Mouse (Mus musculus): ENCODE results near the gene Sord.

The Sord gene

DNA sequence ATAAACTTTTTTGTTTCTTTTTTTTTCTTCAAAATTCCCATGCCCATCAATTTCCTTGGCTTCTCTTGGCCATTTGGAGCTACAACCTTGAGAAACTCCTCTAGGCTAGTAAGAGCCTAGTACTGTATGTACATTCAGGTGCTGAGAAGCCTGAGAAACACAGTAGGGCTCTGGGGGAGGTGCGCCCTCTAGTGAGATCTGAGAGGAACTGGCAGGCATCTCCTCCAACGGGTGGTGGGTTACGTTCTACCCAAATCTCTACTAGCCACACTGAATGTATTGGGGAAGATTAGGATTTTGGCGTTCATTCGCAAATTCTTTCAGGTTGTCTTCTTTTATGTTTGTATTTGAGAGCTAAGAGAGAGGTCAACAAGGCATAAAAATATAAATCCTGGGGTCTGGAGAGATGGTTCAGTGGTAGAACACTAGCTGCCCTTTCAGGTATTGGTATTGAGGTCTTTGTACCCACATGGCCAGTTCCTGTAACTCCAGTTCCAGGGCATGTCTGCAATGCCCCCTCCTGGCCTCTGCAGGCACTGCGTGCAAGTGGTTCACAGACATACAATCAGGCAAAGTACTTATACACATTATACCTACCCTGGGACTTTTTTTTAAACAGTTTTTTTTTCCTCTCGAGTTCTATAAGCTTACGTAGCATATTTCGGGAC lies 68.2 kb downstream of the Sord start:
- DNase-seq (ENCODE audit: low read depth, low spot score) = peak; percentile 56

DNA sequence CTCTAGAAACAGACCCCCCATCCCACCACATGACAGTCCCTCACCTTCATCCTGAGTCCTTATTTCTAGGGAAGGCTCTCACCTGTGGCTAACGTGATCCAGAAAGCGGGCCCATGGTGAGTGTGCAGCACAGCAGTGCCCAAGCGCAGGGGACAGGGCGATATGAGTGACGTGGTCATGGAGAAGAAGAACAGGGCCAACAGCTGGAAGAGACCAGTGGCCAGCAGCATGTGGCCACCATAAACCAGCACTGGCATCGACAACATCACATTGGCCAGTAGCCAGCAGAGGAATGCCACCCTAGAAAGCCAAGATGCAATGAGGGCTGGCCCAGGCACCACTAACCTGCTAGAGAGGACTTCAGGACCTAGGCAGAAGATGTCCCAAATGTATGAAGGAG lies 70.0 kb downstream of the Sord start:
- no peak for DNase-seq (ENCODE audit: low read depth, low spot score)

DNA sequence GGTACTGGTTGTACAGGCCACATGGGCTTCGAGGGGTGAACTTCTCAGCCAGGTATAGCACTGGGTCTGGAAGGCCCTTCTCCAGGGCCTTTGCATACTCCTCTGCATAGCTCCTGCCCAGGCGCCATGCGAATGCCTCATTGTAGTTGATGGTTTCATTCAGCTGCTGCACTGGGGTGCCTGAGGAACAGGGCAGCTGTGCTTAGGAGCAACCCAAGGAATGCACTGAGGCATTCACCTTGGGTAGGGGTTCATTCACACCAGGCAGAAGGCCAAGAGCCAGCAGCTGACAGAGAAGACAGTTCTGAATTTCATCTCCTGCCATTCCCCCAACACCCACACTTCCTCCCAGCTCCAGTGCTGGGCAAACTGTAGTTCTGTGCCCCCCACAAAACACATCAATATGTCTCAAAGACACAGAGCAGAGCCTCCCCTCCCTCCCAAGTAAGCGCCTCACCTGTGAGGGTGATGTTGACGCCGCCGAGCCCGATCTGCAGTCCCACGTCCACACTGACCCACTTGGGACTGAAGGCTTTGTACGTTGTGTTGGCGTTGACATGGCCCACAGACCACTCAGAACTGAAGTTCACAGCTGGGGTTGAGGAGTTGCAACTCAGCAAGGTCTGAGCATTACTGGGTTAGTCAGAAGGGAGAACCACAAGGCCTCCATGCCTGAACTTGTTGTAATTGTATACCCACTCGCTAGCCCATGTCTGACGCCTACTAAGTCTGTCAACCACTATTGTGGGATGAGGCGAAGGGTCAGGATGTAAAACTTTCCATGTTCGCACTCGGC lies 70.7 kb downstream of the Sord start:
- DNase-seq (ENCODE audit: low read depth, low spot score) = no peak

DNA sequence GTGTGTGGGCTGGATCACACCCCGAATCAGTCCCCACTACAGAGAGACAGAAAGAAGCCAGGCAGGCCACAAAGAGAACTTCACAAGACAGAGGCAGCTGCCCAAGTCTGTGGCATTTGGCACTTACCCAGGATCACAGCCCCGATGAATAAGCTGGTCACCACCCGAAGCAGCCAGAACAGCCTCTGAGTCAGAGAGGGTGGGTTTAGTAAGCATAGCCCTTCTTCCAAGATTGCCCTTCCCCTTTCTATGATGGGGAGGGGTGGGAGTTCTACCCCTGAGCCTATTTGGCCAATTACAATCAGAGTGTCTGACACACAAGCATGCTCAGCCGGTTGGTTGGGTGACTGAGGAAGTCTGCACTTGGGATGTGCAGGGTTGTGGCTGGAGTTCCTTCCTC lies 71.6 kb downstream of the Sord start:
- DNase-seq (ENCODE audit: low read depth, low spot score) = no peak

DNA sequence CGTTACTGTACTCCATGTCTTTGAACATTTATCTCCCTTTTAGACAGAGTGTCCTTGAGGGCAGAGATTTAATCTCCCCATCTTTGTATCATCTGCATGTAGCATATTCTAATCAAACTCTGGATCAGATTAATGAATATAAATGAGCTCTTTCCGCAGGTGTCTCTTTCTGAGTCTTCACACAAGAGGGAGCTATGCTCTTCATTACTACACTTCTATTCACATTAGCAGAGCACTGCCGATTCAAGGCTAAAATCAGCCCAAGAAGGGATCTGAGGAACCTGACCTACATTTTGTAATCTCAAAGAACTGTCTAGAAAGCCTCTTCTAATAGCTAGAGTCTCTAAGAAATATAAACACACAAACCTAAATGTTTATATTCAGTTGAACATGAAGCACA lies 75.1 kb downstream of the Sord start:
- DNase-seq (ENCODE audit: low read depth, low spot score) = no peak

DNA sequence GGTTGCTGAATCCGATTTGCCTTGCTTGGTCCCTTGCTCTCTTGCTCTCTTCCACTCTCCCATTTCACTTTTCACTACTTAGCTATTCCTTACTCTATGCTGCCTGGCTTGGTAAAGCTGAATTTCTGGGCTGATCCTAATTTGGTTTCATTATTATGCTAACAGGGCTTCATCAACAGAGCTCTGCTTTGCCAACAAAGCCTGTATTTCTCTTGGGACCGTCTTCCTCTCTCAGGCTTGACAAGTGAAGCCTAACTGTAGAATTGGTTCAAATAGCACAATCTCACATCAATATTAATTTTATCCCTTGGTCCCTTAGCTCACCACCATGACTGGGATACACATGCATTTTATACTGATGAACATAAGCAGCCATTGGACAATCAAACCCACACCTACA lies 77.0 kb downstream of the Sord start:
- no peak for DNase-seq (ENCODE audit: low read depth, low spot score)

DNA sequence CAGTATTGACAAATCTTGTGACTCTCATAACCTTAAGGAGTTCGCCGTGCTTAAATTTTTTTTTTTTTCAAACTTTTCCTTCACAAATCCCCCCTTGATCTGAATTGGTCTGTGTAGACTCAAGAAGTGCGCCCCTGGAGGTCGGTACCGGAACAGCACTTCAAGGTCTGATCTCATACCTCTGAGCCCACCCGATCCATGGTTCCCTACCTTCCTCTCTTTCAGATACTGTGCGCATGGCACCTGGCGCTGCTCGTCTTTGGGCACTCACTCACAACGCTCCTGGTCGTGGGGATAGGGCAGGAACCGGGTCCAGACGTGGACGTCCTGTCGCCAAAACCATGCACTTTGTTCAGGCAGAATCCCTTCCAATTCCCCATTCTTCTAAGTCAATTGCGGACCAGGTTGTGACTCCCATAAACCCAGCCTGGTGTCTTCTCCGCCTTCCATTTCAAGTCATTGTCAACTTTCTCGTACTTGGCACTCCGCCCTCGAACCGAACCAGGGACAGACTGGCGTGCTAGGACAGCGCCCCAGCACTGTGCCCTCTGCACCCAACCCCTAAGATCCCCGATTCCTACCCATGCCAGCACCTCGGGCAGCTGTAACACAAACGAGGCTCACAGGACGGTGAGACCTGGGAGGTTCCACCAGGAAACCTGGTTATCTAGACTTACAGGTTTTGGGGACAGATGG lies 78.3 kb downstream of the Sord start:
- DNase-seq (ENCODE audit: low read depth, low spot score) = peak; percentile 54

DNA sequence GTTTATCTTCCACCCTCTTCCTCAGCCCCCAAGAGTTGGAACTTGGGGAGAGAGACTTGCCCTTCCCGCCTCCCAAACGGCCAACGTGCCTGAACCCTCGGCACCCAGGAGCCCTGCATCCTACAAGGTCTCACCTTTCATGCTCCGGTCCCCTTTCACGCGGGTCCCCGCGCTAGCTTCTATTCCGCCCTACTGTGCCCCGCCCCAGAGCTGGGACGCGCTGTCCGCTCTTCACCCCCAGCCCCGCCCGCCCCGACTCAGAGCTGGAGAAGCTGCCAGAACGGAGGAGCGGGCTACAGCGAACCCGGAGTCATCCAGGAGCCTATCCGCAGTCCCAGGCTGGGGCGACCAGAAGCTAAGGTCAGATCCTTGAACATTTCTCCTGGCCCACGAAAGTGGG lies 79.0 kb downstream of the Sord start, which contains the start of gene Duoxa1:
Gene Duoxa1, minus strand, starts transcription at position 195 of the 400 bp plus-strand sequence.
- DNase-seq (ENCODE audit: low read depth, low spot score) = no peak
